Mouse (Mus musculus): Measurements from ENCODE around the gene Grtp1.

Gene Grtp1

DNA sequence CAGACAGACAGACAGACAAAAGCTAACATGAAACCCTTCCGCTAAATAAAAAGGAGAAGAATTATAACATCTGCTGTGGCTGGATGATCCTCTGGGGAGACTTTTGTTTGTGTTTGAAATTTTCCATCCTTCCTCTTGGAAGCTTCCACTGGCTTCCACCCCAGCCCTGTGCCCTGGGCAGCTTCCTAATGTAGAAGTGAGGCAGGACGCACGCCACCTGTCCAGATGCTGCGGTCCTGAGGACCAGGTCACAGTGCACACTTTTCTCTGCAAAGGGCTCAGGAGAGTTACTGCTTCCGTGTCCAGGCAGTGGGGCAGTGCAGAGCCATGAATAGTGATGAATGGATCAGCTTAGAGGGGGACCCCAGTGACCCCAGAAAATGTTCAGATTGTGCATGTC is 4.9 kb upstream of the Grtp1 start:
- DNase-seq (ENCODE audit: low read depth in 2 of 2, low spot score in 2 of 2) = no peak

DNA sequence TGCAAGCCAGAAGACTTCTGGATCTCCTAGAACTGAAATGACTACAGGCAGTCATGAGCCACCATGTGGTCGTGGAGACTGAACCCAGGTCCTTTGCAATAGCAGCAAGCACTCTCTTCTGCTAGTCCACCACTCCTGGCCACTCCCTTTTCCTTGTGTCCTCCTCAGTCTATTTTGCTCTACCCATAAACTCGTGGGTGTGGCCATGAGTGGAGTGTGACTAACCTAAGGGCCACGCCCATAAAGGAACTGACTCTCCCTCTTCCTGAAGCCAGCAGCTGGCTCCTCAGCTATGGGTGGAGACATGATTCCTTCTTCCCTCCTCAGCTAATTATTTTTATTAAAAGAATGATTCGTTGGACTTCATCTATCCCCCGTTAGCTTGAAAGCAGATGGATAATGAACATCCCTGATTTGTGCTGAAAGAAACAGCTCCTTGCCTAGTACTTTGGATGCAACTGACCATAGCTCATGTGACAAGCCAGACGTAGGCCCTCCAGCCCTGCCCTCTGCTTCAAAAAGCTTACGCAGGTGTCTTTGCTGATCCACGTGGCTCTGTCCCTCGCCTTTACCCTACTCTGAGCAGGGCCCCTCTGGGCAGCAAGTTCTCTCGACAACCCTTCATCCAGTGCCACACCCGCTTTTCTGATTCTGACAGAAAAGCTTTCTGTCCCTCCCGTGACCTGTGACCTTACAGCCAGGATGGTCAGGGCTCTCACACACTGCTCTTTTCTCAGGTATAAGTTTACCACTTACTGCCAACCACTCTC is 4.1 kb upstream of the Grtp1 start:
- no peak for DNase-seq (ENCODE audit: low read depth in 2 of 2, low spot score in 2 of 2)

DNA sequence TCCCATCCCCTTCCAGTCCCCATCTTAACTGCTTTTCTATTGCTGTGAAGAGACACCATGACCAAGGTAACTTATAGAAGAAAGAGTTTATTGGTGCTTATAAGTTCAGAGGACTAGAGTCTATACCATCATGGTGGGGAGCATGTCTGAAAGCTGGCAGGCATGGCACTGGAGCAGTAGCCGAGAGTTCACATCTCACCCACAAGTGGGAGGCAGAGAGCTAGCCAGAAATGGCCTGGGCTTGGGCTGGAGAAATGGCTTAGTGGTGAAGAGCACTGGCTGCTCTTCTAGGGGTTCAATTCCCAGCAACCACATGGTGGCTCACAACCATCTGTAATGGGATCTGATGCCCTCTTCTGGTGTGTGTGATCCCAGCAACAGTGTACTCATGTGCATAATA is 3.1 kb upstream of the Grtp1 start:
- no peak for DNase-seq (ENCODE audit: low read depth in 2 of 2, low spot score in 2 of 2)

DNA sequence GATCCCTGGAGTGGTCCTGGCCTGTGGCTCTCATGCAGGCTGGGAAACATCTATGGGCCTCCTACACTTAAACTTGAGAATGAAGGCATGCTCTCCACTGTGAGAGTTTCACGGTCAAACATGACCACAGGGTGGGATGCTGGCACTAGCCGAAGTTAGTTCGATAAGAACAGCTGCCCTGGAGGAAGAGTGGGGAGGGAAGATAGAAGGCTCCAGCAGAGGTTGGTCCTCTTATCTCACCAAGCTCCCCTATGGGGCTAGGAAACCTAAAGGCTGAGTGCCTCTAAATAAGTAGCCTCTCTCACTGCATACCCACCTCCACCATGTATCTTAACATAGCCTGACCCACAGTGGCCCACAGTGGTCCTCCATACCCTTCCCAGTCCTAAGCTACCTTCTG is 2.4 kb upstream of the Grtp1 start:
- DNase-seq (ENCODE audit: low read depth in 2 of 2, low spot score in 2 of 2) = no peak

DNA sequence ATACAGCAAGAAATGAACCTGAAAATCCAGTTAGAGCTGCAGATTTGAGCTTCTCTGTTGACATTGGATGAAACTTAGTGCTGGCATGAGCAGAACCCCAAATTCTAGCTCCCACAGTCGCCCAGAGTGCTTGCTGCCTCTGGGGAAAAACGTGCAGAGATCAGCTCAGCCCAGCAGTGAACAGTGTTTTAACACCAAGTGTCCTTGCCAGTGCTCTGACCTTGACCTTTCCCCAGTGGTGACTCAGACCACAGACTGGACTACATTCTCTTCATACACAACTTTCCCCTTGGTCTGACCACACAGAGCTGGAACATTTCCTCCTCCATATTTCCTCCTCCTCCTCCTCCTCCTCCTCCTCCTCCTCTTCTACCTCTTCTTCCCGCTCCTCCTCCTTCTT is 1.6 kb upstream of the Grtp1 start:
- DNase-seq (ENCODE audit: low read depth in 2 of 2, low spot score in 2 of 2) = no peak

DNA sequence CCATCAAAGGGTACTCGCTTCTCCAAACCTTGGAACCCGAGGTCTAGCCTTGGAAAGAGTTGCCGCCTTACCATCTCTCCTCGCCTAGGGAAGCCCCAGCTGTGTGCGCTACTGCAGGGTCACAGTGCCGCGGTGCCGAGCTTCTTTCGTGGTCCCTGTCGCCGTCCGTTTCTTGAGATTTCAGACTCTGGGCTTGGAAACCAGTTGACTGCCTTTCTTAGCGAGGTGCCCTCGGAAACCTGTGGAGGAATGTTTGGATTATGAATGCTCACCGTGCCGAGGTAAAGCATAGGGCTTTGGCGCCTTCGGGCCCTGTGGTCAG is 554 bp upstream of the Grtp1 start:
- no peak for DNase-seq (ENCODE audit: low read depth in 2 of 2, low spot score in 2 of 2)

DNA sequence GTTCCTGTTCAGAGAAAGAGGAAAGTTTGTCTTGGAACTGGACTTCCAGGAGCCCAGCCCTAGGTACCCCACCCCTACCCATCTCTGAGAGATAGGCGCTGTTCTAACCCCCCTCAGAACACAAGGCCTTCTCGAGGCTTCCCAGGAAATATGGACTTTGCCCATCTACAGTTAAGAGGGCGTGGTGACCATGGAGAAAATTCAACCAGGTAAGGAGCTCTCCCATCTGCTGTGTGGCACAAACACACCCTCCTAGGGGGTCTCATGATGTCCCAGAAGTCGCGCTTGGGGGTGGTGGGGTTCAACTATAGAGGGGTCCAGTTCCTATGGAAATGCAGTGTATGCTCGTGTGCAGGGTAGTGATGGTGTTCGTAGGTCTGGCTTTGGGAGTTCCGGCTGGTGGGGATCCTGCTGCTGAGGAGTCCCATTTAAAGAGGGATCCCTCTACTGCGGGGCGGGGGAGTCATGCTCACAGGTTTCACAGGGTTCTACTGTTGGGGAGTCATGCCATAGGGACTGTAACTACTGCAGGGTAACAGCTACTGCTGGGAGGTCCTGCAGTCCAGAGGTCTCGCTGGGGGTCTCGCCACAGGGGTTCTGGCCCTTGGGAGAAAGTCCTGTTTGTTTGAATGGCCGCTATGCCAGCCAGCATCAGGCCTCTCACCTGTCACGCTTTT is 897 bp downstream of the Grtp1 start:
- no peak for DNase-seq (ENCODE audit: low read depth in 2 of 2, low spot score in 2 of 2)

DNA sequence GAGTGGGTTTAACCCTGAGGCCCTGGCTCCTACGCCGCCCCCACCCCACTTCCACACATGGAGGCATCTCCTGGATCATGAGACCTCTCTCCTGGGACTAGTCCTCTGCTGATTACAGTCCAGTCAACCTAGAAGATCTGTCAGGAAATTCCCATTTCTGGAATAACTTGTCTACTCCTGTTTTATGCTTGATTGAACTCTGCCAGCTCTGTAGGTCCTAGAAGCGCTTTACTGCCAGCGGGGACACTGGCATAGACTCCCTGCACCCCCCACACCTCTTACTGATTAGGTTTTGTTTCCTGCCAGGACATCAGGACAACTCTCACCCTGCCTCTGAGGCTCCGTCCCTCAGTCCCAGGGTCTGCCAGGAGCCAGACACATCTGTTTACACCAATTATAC is 2.9 kb downstream of the Grtp1 start:
- DNase-seq (ENCODE audit: low read depth in 2 of 2, low spot score in 2 of 2) = no peak

DNA sequence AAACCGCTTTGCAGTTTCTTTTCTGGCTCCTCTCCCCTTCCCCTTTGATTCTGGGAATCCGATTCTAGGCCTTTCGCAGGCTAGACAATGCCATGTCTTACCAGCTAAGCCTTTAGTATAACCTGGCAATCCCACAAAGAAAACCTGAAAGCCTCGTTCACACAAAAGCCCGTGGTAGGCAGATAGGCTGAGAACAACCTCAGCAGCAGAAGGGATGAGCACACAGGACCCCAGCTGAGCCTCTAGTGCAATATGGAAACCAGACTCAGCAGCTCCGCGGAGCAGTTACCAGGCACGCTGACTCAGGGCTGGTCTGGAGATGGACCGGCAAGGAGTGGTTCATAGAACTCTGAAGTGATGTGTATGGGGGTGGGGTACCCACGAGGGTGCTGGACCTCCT is 5.6 kb downstream of the Grtp1 start:
- DNase-seq (ENCODE audit: low read depth in 2 of 2, low spot score in 2 of 2) = no peak

DNA sequence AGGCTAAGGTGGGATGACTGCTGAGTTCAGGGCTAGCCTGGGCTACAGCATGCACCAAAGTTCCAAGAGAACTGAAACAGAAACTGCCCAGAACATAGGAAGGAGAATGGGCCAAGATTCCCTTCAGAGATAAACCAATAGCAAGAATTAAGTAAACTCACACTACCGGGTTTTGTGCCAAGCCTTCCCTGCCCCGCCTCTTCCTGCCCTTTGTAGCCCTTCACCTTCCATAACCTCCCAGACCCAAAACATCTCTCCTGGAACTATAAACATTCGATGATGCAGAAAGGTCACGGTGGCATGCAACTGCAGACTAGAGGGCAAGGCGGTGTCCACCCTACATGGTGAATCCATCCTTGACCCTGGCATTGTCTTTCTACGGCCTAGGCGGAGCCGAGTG is 10.2 kb downstream of the Grtp1 start:
- DNase-seq (ENCODE audit: low read depth in 2 of 2, low spot score in 2 of 2) = no peak

DNA sequence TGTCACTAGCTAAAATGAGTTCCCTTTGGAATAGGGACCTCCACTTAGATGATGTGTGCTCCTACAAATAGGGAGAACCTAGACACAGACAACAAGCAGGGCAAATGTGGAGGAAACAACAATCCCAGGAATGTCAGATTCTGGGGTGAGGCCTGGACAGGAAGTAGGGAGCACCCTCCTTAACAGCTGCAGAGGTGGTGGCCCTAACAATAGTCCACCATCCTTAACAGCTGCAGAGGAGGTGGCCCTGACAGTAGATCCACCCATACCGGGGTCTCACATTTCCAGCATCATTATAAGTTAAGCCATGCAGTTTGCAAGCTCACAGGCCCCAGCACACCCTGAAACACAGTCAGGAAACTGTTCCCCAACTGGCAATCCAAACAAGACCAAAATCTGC is 11.6 kb downstream of the Grtp1 start:
- DNase-seq (ENCODE audit: low read depth in 2 of 2, low spot score in 2 of 2) = no peak

DNA sequence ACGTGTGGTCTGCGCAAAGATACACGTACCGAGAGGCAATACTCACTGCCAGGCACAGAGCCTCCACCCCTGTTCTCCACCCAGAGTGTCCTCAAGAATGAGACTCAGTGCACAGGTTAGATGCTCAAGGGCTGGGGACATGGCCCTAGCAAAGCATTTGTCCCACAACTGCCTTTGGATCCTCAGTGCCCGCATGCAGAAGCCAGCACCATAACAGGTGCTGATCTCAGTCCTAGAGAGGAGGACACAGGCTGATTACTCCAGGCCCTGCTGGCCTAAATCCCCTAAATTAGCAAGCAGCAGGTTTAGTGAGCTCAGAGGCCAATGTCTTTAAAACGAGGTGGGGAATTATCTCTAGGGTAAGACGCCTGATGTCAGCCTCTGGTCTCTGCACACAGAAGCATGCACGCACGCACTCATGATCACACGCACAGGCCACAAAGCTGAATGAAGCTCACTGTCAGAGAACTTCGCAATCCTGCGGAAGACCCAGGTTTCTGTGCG is 12.3 kb downstream of the Grtp1 start:
- no peak for DNase-seq (ENCODE audit: low read depth in 2 of 2, low spot score in 2 of 2)

DNA sequence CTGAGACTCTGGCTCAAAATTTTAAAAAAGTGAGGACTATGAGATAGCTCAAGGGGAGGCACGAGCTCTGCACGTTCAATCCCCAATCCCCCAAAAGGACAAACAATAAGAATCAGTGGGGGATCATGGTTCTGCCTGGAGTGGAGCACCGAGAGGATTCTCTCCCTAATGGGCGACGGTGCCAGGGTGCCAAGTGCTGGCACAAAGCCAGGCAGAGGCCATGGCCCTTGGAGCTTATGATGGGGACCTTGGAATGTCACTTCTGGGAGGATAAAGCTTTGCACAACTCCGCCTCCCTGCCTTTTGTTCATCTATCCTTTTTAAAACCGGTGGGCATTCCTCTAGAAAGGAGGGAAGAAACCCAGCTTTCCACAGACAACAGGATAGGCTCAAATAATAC is 12.8 kb downstream of the Grtp1 start:
- no peak for DNase-seq (ENCODE audit: low read depth in 2 of 2, low spot score in 2 of 2)

DNA sequence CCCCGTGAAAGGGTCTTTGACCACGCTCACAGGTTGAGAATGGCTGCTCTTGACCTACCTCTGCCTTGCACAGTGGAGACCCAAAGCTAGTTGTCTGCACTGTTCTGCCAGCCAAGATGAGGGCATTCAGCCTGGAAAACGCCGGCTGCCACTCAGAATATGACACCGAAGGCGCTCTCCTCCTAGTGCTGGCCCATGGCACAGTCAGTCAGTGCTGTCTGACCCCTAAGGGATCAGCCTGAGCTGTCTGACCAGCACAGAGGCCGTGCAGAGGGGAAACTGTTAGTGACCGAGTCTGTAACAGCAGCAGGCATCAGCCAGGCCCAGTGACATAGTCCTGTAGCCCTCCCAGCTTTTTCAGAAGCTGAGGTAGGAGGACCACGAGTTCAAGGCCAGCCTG is 13.2 kb downstream of the Grtp1 start:
- DNase-seq (ENCODE audit: low read depth in 2 of 2, low spot score in 2 of 2) = no peak

DNA sequence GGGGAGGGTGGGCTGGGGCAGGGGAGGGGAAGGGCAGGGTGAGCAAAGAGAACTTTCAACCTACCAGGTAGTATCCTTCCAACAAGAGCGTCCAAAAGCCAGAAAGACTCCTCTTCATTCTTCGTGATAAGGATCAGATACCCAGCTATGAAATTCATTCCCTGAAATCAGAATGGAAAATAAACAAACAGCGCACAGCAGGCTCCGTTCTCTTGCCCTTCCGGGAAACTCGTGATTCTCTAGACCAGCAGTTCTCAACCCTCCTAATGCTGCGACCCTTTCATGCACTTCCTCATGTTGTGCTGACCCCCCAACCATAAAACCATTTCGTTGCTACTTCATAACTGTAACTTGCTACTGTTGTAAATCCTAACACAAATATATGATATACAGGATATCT is 13.6 kb downstream of the Grtp1 start:
- DNase-seq (ENCODE audit: low read depth in 2 of 2, low spot score in 2 of 2) = no peak

DNA sequence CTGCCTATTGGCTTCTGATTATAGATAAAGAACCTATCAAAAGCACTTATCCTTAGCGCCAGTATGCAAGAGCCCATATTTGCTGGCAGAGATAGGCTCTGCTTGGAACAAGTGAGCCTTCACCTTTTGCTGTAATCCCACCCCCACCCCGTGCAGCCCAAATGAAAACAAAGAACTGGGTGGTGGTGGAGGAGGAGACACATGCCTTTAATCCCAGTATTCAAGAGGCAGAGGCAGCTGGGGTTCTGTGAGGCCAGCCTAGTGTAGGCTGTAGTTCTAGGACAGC is 18.8 kb downstream of the Grtp1 start:
- DNase-seq (ENCODE audit: low read depth in 2 of 2, low spot score in 2 of 2) = no peak

DNA sequence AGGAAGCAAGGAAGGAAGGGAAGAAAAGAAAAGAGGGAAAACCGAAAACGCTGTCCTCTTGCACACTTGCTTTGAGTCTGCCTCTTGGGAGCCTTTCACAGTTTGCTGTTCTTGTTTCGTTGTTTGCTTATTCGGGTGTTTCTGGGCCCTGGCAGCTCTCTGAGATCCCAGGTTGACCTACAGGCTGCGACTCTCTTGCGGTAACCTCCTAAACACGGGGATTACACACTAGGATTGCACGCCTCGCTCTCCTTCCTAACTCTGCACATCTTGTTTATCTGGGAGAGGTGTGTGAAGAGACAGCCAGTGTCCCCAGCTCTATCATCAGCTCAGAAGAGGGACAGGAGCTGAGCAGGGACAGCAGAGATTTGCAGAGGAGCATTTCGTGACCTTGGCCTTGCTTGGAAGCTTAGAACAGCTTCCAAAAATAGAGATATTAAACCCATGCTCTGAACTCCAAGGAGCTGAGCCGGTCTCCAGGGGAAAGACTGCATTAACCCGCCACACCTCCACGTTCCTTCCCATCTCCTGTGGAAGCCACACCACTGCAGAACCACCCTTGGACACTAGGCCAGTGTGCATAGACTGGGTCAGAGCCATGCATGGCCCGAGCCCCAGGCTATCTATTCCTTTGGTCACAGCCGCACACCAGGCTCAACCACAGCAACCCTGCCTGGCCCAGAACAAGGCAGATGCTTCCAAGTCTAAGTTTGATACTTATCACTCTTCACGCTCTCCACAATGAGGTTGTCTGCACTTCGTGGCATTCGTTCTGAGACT is 19.3 kb downstream of the Grtp1 start:
- no peak for DNase-seq (ENCODE audit: low read depth in 2 of 2, low spot score in 2 of 2)

DNA sequence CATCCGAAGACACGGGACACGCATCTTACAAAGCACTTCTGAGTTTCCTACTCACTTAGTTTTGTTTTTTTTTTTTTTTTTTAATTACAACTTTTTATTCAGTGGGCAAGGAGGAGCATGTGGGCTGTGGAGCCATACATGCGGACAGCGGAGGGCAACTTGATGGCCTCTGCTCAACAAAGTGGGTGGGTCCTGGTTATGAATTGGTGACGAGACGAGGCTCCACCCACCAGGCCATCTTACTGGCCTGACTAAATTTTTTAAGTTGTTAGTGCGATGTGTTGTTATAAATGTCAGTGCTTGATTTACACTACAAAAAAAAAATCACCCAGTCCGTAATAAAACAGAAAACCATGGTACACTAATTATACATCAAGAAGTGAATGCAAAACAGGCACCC is 20.0 kb downstream of the Grtp1 start:
- DNase-seq (ENCODE audit: low read depth in 2 of 2, low spot score in 2 of 2) = no peak

DNA sequence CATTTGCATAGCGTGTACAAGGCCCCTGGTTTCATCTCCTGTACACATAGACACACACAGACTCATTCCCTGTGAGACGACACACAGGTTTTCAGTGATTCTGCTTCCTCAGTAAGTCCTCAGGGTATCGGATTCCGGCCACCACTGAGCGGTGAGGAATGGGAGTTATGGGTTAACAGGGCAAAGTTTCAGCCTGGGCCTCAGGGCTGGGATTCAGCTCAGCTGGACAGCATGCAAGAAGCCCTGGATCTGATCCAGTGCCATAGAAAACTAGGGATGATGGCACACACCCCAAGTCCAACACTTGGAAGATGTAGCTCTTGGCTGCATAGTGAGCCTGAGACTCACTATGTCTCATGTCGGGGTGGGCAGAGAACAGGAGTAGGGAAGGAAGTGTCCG is 20.5 kb downstream of the Grtp1 start:
- DNase-seq (ENCODE audit: low read depth in 2 of 2, low spot score in 2 of 2) = no peak

DNA sequence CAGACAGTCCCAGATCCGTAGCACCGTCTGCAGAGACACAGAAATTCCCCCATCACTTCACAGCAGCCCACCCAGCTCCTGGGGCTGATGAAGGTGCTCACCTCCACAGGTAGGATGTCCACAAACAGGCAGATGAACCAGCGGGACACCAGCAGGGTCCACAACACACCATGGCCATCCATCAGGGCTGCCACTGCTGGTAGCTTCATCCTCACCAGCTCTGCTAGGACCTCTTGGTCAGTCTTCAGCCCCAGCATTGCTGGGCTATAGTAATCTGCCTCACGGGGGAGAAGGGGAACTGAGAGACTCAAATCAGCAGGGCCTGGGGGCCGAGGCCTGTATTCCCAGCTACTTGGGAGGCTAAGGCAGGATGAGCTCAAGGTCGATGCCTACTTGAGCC is 20.9 kb downstream of the Grtp1 start:
- no peak for DNase-seq (ENCODE audit: low read depth in 2 of 2, low spot score in 2 of 2)

DNA sequence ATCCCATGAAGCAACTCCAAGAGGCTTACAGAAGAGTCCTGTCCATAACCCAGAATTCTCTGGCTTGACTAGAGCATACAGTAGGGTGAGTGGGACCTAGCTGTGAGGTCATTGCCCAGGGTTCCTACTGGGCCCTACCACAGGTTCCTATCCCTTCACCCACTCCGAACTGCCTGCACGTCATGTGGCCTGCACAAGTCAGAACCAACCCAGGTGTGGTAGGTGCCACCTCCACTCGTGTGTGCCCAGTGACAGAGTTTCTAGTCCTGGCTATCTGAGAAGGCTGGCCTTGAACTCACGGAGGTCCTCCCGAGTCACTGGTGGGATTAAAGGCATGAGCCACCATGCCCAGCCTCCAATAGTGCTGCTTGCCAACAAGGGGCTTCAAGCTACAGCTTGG is 22.3 kb downstream of the Grtp1 start:
- no peak for DNase-seq (ENCODE audit: low read depth in 2 of 2, low spot score in 2 of 2)

DNA sequence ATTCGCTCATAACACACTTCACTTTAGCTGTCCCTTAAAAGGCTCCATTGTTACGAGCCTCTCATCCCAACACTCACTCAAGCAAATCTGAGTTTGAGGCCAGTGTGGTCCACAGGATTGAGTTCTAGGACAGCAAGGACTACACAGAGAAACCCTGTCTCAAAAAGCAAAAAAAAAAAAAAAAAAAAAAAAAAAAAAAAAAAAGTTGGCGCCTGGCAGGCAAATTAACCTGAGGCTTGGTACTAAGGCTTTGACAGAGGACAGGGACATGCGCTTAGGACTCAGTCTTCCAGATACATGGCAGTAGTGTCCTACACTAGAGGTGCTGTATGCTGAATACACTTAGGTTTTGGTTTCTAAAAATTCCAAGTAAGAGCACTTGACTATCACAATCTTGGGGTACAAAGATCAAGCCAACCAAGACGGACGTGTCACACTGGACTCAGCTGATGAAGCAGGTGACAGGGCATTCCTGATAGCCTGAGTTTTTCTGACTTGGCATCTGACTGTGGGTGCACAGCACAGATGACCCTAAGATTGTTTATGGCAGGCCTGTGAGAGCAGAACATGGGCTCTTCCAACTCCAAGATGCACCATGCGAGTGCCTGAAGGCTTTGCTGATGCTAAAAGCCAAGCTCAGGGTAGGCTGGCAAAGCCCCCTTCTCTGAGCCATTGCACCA is 23.1 kb downstream of the Grtp1 start:
- no peak for DNase-seq (ENCODE audit: low read depth in 2 of 2, low spot score in 2 of 2)

Data from CD8-positive naive resting alpha-beta T cell, adult 2 months (primary cell).